Mouse (Mus musculus) heart, adult 18-20 months (tissue): ENCODE data around the gene Fabp6. TPM values are rescaled to one million over a fixed set of nuclear protein-coding genes. Genes with fewer than 3 reads are reported as not detected.

Experiments
- DNase-seq, 2 experiments: peaks; one replicate each; pipeline ENCODE4 v3.0.0; 2021 to 2022; ENCODE audit warnings: mixed read lengths in 1 of 2
- total RNA-seq, 2 experiments: library from RNA; stranded (reverse); gene quantifications; 2 replicates each; pipeline ENCODE4 v1.2.3; 2021

Fabp6 gene
- total RNA-seq, 2 experiments from 2014 or later: not detected

DNA sequence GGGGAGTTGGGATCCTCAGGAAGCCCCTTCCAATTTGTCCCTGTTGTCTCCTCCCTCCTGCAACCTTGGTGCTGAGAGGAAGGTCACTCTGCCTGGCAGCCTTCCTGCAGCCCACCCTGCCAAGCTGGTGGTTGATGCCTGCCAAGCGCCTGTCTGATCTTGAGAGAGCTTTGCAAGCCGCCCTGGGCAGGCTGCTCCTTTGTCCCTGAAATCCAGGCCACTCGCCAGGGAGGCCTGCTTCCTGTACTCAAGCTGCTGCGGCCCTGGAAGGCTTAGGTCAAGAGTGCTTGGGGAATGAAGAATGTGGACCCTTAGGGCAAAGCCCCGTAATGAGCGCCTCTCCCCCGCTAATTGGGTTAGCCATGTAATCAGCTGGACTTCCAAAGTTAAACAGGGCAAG, 53.2 kb downstream of the Fabp6 start:
- peak; percentile 80 to 83 for DNase-seq

- no peak for DNase-seq
These were observed 54.7 kb downstream of the Fabp6 start for GRCm38 (mm10) chr11:43546678-43547077.

Other genes starting within 250 kb of the Fabp6 start
- 10 to 100 TPM; 85.4 to 89.1 TPM for gene Pttg1, start 175.3 kb downstream of the Fabp6 start, total RNA-seq
- gene Slu7, start 167.8 kb downstream of the Fabp6 start, total RNA-seq: 10 to 100 TPM; 30.2 to 34.6 TPM
- 1 to 10 TPM; 3.8 to 4.2 TPM for gene C1qtnf2, start 127.3 kb downstream of the Fabp6 start, total RNA-seq
- gene Ccnjl, start 72.8 kb downstream of the Fabp6 start, total RNA-seq: 1 to 10 TPM; 1.3 to 1.6 TPM
- under 1 TPM; 0.20 to 0.36 TPM for gene 4933415A04Rik, start 14.5 kb downstream of the Fabp6 start, total RNA-seq
- 10 to 100 TPM; 14.9 to 16.4 TPM for gene Pwwp2a, start 80.5 kb upstream of the Fabp6 start, total RNA-seq
- 10 to 100 TPM; 52.1 to 59.8 TPM for gene Ttc1, start 146.5 kb upstream of the Fabp6 start, total RNA-seq